Mouse (Mus musculus): Measurements from ENCODE around the gene Disp3. TPM values are rescaled to one million over a fixed set of nuclear protein-coding genes. Genes with fewer than 3 reads are reported as not detected.
A peak's percentile ranks its signal among the peaks of the same experiment; 100 is the strongest.

Gene Disp3
- total RNA-seq, 2 experiments from 2014 or later: 32.2 to 34.3 TPM

DNA sequence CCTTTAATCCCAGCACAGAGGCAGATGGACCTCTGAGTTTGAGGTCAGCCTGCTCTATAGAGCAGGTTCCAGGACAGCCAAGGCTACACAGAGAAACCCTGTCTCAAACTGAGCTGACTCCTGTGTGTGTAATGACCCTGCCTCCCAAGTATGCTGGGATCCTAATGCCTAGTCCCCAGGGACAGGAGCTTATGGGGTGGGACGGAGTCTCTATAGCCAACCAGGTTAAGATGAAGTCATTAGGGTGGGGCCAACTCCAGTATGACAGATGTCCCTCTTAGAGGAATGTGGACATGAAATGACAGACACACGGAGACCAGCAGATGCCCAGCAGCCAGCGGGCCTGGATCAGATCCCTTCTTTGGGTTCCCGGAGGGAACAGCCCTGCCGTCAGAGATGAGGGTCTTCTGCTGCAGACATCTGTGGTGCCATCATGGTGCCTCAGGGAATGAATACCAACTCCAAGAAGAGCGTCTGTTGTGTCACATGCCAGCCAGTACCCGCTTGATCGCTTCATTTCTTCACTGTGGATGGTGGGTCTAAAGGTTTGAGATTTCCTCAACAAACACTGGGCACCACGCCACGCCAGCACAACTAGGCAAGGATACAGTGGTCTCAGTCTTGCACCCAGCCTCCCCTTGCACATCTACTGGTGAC lies 48.2 kb downstream of the Disp3 start:
- no peak for DNase-seq (ENCODE audit: extremely low spot score in 1 of 2, low spot score in 2 of 2)
- TF ChIP-seq CTCF (IDR thresholded peaks at IDR 0.05): no peak
- no peak overlapping the region for H3K27ac ChIP-seq
- intact Hi-C loops (cut with DNase I): no loop called here
- H3K4me3 ChIP-seq: no peak overlapping the region

DNA sequence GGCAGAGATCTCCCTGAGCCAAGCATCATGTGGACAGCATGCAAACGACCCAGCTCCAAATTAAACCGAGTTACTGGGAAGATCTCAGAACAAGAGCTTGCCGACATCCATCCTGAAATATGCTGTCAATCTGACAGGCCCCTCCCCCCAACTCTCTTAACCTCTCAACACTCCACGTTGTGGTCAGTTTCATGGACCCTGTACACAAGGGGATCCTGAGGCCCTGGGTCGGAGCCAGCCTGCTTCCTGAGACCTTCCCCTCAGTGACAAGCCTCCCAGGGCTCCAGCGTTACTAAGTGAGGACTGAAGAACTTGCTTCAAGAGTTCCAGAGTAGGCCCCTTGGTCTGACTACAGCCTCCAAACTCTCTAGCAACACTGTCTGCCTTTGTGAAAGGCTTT lies 48.8 kb downstream of the Disp3 start:
- no peak for TF ChIP-seq CTCF (IDR thresholded peaks at IDR 0.05)
- H3K27ac ChIP-seq: no peak overlapping the region
- intact Hi-C loops (cut with DNase I): no loop called here
- H3K4me3 ChIP-seq: no peak overlapping the region
- no peak for DNase-seq (ENCODE audit: extremely low spot score in 1 of 2, low spot score in 2 of 2)

DNA sequence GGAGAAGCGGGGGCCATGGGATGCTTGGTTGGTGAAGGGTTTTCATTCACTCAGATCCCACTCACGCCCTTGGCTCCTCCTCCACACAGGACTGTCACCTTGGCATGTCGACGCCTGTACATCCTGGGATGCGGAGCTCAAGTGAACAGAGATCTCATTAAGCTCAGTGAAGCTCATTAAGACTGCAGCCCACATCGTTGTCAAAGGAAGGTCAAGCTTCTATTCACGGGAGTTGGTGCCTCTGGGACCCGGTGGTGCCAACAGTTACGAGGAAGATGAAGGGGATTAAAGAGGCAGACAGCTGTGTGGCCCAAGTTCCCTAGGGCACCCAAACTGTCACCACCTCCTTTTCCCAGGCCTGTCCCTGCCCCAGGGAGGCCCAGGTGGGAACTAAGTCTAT lies 49.5 kb downstream of the Disp3 start:
- intact Hi-C loops (cut with DNase I): no loop called here
- Histone ChIP-seq H3K4me3 (no peak overlapping the region), H3K27ac (no peak overlapping the region)
- TF ChIP-seq CTCF (IDR thresholded peaks at IDR 0.05): no peak
- DNase-seq (ENCODE audit: extremely low spot score in 1 of 2, low spot score in 2 of 2): no peak

DNA sequence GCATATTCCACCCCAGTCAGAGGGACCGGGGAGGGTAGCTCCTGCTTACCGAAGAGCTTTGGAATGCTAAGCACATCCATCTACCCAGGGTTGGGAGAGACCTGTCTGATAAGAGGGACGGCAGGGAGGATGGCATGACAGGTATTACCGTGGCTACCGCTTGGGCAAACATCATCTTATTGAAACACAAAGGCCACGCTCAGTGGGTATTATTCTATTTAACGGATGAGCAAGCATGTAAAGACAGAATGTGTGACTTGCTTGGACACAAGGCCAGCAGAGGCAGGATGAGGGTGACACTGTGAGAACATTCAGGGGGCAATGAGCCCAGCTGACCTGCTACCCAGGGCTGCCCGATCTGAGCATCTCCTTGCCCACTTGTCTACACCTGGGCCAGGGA lies 51.1 kb downstream of the Disp3 start:
- intact Hi-C loops (cut with DNase I): no loop called here
- no peak for TF ChIP-seq CTCF (IDR thresholded peaks at IDR 0.05)
- no peak for DNase-seq (ENCODE audit: extremely low spot score in 1 of 2, low spot score in 2 of 2)
- no peak overlapping the region for H3K27ac ChIP-seq
- H3K4me3 ChIP-seq: no peak overlapping the region

DNA sequence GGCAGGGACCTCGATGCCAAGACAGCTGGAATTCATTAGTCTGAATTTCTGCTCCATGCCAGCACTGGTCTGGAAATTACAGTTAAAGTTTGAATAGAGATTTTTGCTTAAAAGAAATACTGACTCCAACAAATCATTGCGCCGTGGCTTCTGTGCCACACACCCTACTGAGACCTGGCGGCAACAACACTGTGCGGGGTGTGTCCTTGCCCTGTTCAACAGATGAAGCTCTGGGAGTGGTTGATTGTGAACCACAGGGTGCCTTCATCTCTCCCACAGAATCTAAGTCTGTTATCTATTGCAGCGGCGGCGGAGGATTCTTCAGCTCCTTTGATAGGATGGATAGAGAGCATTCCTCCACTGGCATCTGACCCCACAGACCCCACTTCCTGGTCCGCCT lies 54.7 kb downstream of the Disp3 start:
- DNase-seq (ENCODE audit: extremely low spot score in 1 of 2, low spot score in 2 of 2): no peak
- Histone ChIP-seq H3K4me3 (no peak overlapping the region), H3K27ac (no peak overlapping the region)
- no peak for TF ChIP-seq CTCF (IDR thresholded peaks at IDR 0.05)
- intact Hi-C loops (cut with DNase I): no loop called here

DNA sequence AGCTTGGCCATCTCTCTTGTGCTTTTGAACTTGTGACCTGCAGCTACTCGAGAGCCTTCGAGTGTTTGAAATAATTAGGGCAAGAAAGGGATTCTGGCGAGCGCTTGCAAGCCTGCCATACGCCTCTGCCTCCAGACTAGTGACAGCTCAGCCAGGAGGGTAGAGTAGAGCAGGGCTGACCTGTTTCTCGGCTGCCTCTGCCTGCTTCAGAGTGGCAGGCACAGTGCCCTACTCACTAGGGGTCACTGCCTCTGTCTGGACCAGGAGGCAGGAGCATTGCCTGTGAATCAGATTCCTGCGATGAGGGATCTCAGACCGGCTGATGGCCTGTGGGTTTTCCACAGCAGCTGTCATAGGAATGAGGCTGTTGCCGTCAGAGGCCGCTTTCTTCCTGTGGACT lies 55.1 kb downstream of the Disp3 start:
- intact Hi-C loops (cut with DNase I): no loop called here

DNA sequence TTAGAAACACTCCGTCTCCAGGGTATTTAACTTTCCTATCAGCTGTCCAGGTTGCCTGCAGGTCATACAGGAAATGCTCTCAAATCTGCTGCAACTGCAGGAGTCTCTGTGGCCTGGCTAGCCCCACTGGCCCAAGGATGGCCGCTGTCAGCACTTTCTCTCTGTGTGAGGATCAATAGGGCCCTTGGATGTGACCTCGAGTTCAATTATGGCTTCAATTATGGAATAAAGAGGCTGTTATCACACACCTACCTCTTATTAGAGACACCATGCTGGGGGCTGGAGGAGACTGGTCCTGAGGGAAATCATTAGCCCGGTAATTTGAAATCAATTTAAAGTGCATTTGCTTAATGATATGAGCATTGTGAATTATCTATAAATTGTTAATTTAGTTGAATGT lies 55.6 kb downstream of the Disp3 start:
- H3K4me3 ChIP-seq: no peak overlapping the region
- no peak overlapping the region for H3K27ac ChIP-seq
- DNase-seq (ENCODE audit: extremely low spot score in 1 of 2, low spot score in 2 of 2): no peak
- intact Hi-C loops (cut with DNase I): no loop called here
- no peak for TF ChIP-seq CTCF (IDR thresholded peaks at IDR 0.05)

More for the DNA sequence above, 55.1 kb downstream of the Disp3 start:
- no peak for TF ChIP-seq CTCF (IDR thresholded peaks at IDR 0.05)
- no peak for DNase-seq (ENCODE audit: extremely low spot score in 1 of 2, low spot score in 2 of 2)
- Histone ChIP-seq H3K27ac (no peak overlapping the region), H3K4me3 (no peak overlapping the region)

DNA sequence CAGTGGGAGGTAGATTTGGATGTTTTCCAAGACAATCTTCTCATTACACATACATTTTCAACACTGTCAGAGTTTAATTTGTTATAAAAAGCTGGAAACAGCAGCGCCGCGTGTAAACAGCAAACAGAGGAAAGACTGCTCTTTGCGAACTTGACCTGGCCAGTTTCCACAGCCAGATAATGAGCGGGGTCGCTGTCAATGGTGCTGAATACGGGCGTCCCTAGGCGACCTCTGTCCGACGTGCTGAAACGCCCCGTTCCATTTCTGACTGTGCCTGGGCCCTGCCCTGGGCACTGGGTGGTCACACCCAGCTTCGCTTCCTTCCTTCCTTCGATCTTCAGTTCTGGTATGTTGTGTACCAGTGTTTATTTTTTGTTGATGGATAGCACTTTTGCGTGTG lies 58.1 kb downstream of the Disp3 start:
- Histone ChIP-seq H3K27ac (no peak overlapping the region), H3K4me3 (no peak overlapping the region)
- no peak for TF ChIP-seq CTCF (IDR thresholded peaks at IDR 0.05)
- intact Hi-C loops (cut with DNase I): no loop called here
- DNase-seq (ENCODE audit: extremely low spot score in 1 of 2, low spot score in 2 of 2): no peak

DNA sequence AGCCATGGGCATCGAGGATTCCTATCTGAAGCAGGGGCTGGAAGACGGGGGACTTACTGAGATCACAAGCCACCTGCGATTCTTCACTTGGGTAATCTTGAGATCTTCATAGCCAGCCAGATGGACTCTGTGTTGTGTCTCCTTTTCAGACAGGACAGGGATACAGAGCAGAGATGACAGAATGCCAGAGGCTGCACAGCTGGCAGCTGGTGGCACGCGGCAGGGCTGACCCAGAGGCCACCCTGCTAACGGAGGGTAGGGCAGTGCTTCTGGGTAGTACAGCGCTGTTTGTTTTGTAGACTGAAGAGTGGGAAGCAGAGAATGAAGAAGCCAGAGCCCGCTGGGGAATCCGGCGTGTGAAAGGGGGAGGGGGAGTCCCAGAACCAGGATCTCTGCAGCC lies 64.8 kb downstream of the Disp3 start:
- no peak for DNase-seq (ENCODE audit: extremely low spot score in 1 of 2, low spot score in 2 of 2)
- no peak overlapping the region for H3K4me3 ChIP-seq
- no peak overlapping the region for H3K27ac ChIP-seq
- no peak for TF ChIP-seq CTCF (IDR thresholded peaks at IDR 0.05)
- intact Hi-C loops (cut with DNase I): no loop called here

DNA sequence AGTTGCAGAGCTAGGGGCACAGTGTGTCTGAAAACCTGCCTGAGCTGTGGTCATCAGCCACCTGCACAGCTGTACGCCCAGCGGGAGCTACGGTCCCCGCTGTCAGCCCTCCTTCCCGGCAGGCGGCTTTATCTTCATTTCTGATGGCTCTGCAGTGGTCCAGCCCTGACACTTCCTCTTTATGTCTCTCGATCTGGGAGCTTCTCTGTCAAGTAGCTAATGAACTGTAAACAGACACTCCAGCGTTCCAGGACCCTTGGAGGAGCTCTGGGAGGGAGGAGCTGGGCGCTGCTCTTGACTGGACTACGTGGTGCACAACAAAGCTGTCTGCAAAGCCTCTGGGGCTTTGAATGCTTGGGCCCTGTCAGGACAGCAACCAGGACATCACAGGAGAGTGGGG lies 67.1 kb downstream of the Disp3 start:
- no peak overlapping the region for H3K4me3 ChIP-seq
- no peak for DNase-seq (ENCODE audit: extremely low spot score in 1 of 2, low spot score in 2 of 2)
- intact Hi-C loops (cut with DNase I): no loop called here
- no peak overlapping the region for H3K27ac ChIP-seq
- TF ChIP-seq CTCF (IDR thresholded peaks at IDR 0.05): no peak

DNA sequence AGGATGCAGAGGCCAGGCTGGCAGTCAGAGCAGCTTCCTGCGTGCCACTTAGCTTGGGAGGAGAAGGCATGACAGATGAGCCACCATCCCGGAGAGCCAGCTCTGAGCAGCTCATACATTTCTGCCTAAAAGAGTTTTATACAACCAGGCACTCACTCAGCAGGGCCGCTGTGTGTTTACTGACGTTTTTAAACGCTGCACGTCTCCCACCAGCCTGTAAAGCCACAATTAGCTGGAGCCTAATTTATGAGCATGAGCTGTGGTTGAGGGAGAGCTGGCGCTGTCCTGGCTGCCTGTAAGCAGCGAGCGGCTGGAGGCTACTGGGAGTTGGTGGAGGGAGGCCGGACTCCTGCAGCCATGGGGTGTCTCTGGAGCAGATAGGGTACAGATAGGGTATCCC lies 69.5 kb downstream of the Disp3 start:
- H3K27ac ChIP-seq: no peak overlapping the region; the same call in 1 of the 2 replicates
- no peak overlapping the region for H3K4me3 ChIP-seq
- DNase-seq (ENCODE audit: extremely low spot score in 1 of 2, low spot score in 2 of 2): peak in 1 of 2 experiments; percentile 24
- intact Hi-C loops (cut with DNase I): no loop called here
- no peak for TF ChIP-seq CTCF (IDR thresholded peaks at IDR 0.05)

DNA sequence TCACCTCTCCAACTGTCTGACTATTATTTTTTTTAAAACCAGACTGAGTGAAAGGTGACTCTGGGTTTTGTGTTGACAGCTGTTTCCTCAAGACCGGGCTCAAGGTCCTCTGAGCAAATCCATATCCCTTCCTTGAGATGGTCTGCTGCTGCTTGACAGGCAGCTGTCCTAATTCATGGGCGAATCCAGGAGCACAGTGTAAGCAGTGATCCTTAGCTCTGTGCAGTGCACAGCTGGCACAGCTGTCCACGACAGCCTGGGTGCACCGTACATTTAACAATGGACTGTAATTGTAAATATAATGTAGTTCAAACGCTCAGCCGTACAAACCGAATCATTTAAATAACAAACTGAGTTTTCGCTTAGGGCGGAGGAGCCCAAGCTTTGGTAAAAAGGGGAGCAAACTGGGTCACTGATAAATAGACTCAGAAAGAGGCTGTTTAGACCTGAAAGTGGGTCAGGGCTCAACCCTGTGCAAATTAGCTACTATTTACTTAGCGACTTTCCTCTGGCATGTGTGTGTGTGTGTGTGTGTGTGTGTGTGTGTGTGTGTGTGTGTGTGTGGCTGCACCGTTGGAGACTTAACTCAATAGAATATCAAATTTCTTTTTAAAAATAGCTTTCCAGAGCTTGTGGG lies 72.4 kb downstream of the Disp3 start:
- H3K4me3 ChIP-seq: no peak overlapping the region
- no peak for DNase-seq (ENCODE audit: extremely low spot score in 1 of 2, low spot score in 2 of 2)
- H3K27ac ChIP-seq: peak overlapping the region; percentile 62
- intact Hi-C loops (cut with DNase I): loop anchor here (2.0 kb wide), 2 partner anchors 41 to 69 kb away; no protein-coding TSS in a partner anchor
- no peak for TF ChIP-seq CTCF (IDR thresholded peaks at IDR 0.05)
